Mouse (Mus musculus): Measurements from ENCODE around the gene Tram1l1.
"Not testable (repeated sequence)": the region's sequence is repeated elsewhere in the genome, so short reads cannot be mapped to it uniquely, and the experiment has no call there.

The Tram1l1 gene

DNA sequence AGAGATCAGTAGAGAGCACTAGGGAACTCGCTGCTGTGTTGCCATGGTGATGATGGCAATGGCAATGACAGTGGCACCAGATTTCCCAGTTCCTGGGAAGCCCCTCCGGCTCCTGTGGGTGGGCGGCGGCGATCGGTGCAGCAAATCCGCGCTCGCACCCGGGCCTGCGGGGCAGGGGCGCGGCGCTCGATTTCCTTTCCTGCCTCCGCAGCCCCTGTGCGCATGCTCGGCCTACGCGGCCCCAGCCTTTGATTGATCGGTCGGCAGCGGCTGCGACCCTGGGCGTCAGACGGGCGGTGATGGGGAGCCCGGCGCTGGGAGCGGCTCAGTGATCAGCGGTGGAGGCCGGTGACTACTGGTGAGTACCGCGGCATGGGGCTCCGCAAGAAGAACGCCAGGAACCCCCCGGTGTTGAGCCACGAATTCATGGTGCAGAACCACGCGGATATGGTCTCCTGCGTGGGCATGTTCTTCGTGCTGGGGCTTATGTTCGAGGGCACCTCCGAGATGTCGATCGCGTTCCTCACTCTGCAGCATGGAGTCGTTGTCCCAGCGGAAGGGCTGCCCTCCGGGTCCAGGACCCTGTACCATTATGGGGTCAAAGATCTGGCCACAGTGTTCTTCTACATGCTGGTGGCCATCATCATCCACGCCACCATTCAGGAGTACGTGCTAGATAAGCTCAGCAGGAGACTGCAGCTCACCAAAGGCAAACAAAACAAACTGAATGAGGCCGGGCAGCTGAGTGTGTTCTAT lies at the start of gene Tram1l1:
Tram1l1 (plus strand) TSS at position 35 of the 756 bp plus-strand sequence.
- no peak for DNase-seq (ENCODE audit: low spot score in 2 of 2)

DNA sequence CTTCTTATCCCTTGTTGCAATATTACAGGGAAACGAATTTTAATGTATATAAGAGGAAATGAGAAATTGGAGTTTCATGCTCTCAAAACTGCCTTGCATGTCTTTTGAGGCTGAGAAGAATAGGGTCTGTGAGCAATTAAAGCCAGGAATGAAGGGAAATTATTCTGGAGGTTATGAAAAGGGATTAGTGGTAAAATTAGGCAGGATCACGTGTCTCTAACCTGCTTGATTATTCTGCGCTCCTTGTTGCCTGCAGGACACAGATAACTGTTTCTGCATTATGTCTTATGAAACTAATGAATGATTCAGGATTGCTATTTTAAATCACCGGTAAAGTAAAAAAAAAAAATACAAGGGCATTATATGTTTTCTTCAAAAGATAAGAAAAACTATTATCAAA lies 49.4 kb upstream of the Tram1l1 start:
- DNase-seq (ENCODE audit: low spot score in 2 of 2) = no peak

DNA sequence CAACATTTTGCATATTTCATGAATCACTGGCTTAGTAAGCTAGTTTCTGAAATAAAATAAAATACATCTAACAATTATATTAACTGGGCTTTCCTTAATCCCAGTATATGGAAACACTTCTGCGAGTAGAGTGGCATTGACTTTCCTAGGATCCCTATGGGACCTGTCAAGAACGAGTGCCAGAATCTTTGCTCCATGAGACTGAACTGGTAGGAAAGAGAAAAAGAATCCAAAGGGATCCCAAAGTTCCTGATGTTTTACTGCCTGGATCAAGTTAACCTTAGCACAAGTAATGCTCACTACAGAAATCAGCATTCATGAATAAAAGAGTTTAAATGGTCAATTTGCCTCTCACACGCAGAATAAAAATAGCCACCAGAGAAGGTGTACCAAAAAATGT lies 49.0 kb upstream of the Tram1l1 start:
- no peak for DNase-seq (ENCODE audit: low spot score in 2 of 2)

DNA sequence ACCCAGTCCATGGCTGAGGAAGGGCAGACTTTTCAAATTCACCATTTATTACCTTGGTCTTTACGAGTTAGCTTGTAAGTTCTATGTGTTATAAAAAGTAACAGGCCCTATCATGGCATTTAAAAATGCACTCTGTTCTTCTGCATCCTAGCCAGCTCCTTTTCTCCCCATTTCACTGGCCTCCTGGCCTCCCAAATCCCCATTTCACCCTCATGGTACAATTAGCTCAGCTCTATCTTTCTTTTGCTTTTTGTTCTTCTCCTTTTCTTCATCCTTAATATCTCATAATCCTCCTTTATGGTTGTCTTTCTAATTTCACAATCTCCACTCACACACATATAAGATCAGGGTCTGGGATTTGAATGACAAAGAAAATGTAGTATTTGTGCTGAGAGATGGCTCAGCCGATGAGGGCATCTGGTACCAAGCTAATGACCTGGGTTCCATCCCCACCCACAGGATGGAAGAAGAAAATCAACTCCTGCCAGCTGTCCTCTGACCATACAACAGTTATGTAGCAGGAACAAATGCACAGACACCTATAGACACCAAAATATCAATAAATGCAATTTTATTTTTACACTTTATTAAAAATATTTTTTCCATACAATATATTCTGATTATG lies 48.1 kb upstream of the Tram1l1 start:
- no peak for DNase-seq (ENCODE audit: low spot score in 2 of 2)

DNA sequence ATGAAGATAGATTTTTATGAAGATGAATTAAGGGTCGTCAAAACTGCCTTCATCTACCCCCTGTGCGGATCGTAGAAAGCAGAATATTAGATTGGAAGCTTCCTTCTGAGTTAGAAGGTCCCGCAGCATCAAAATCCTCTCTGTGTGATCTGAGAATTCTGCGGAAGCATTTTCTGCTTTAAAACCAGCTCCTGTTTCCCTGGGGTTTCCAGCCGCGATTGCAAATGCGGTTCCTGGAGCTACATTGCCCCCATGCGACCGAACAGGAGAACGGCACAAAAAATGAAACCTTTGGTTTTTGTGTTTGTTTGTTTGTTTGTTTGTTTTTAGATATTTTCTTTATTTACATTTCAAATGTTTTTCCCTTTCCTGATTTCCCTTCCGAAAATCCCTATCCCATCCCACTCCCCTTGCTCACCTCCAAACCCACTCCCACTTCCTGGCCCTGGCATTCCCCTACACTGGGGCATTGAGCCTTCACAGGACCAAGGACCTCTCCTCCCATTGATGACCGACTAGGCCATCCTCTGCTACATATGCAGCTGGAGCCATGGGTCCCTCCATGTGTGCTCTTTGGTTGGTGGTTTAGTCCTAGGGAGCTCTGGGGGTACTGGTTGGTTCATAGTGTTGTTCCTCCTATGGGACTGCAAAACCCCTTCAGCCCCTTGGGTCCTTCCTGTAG lies 45.6 kb upstream of the Tram1l1 start:
- DNase-seq (ENCODE audit: low spot score in 2 of 2) = not testable (repeated sequence)

DNA sequence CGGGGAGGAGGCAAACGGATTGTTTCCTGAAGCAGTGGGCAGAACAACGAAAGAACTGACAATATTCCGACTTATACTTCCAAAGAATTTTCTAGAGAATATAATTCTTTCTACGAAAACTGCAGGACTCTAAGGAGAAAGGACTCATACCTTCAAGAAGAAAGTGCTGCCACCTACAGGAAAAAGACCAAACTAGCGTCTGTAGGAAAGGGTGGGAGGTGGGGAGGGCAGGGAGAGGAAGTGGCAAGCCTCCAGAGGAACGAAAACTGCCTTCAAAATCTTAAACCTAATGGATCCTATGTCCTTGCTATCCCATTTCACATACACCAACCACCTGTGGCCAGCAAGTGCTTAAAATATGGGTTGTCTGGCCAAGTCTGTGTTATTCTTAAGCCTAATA lies 31.7 kb upstream of the Tram1l1 start:
- DNase-seq (ENCODE audit: low spot score in 2 of 2) = not testable (repeated sequence)

GRCm38 (mm10) chr3:124319254-124319653 lies 1.4 kb upstream of the Tram1l1 start:
- no peak for DNase-seq (ENCODE audit: low spot score in 2 of 2)

DNA sequence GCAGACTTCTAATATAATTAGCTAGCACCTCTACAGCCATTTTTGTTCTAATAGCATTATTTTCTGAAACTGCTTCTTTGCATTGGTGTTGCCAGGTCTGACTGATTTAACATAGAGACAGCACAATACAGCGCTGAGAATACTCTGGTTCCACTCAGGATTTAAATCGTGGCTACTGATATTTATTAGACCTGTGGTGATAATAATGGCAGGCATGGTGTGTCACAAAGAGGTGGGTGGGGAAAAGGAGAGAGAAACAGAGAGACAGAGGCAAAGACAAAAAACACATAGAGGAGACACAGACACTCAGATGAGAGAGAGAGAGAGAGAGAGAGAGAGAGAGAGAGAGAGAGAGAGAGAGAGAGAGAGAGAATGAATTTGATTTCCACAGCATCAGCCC lies 257 bp upstream of the Tram1l1 start:
- no peak for DNase-seq (ENCODE audit: low spot score in 2 of 2)

- no peak for DNase-seq (ENCODE audit: low spot score in 2 of 2)
Observed at GRCm38 (mm10) chr3:124346445-124346844, 25.8 kb downstream of the Tram1l1 start.

- no peak for DNase-seq (ENCODE audit: low spot score in 2 of 2)
Observed at GRCm38 (mm10) chr3:124357533-124357932, 36.9 kb downstream of the Tram1l1 start.

DNA sequence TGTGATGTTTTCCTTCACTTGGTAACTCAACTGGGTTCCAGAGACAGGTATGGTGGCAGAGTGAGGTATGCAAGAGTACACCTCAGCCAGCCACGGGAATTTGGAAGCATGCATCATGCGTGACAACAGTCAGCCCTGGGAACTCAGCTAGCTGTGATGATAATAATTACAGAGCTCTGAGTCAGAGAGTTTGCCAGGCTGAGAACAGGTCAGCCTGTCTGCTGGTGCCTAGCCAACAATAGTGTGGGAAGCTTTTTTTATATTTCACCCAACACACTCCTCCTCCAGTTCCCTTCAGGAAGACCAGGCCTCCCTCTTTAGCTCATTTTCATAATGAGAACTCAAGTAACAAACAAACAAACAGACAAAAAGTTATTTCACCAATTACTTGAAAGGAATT lies 51.4 kb downstream of the Tram1l1 start:
- DNase-seq (ENCODE audit: low spot score in 2 of 2) = no peak
